Mouse (Mus musculus): Measurements from ENCODE around the gene Ncl.

GRCm38 (mm10) chr1:86378662-86379061 lies 19.5 kb upstream of the Ncl start:
- no peak for TF ChIP-seq GATA1 (IDR thresholded peaks at IDR 0.05; ENCODE audit: low read length)
- TF ChIP-seq TAL1 (IDR thresholded peaks at IDR 0.05; ENCODE audit: low read length): no peak

All from erythroblast, embryonic 14.5 days (primary cell).